Mouse (Mus musculus): ENCODE results near the gene Mrps18c. TPM values are rescaled to one million over a fixed set of nuclear protein-coding genes. Genes with fewer than 3 reads are reported as not detected.

Gene Mrps18c
- polyA plus RNA-seq, 1 experiment from 2014 or later: 105 TPM

- Histone ChIP-seq H3K9me3 (replicated peaks; ENCODE audit: control insufficient read depth, low read length) (no peaks in the 10 kb centered on the region), H3K27ac (ENCODE audit: low read length) (no peak overlapping the region), H3K4me2 (ENCODE audit: low read depth, low read length) (no peak overlapping the region), H3K36me3 (ENCODE audit: control insufficient read depth, insufficient read depth) (peaks cover 20% of the 10 kb centered on the region), H3K27me3 (ENCODE audit: control insufficient read depth, insufficient read depth, low read depth, low read length) (no peaks in the 10 kb centered on the region), H3K4me3 (ENCODE audit: low read depth, low read length) (no peak overlapping the region), H3K9ac (ENCODE audit: low read depth, low read length) (no peak overlapping the region), H3K4me1 (ENCODE audit: control insufficient read depth, low read depth, low read length) (no peaks in the 10 kb centered on the region)
- no peak for ATAC-seq (ENCODE audit: low read depth)
- 72% methylated on average over 13 of the region's 13 CpGs for WGBS (ENCODE audit: insufficient replicate concordance)
These were observed 22.5 kb upstream of the Mrps18c start for GRCm38 (mm10) chr5:100775778-100776404.

GRCm38 (mm10) chr5:100776900-100777299 lies 21.5 kb upstream of the Mrps18c start:
- no peak overlapping the region for H3K4me2 ChIP-seq (ENCODE audit: low read depth, low read length)
- H3K4me3 ChIP-seq (ENCODE audit: low read depth, low read length): no peak overlapping the region
- no peaks in the 10 kb centered on the region for H3K27me3 ChIP-seq (ENCODE audit: control insufficient read depth, insufficient read depth, low read depth, low read length)
- H3K9ac ChIP-seq (ENCODE audit: low read depth, low read length): no peak overlapping the region
- peaks cover 23% of the 10 kb centered on the region for H3K36me3 ChIP-seq (ENCODE audit: control insufficient read depth, insufficient read depth)
- no peak for ATAC-seq (ENCODE audit: low read depth)
- WGBS (ENCODE audit: insufficient replicate concordance): 80% methylated on average over 5 of the region's 5 CpGs
- no peaks in the 10 kb centered on the region for H3K4me1 ChIP-seq (ENCODE audit: control insufficient read depth, low read depth, low read length)
- no peaks in the 10 kb centered on the region for H3K9me3 ChIP-seq (replicated peaks; ENCODE audit: control insufficient read depth, low read length)
- H3K27ac ChIP-seq (ENCODE audit: low read length): no peak overlapping the region

GRCm38 (mm10) chr5:100779002-100779401 lies 19.4 kb upstream of the Mrps18c start:
- no peaks in the 10 kb centered on the region for H3K4me1 ChIP-seq (ENCODE audit: control insufficient read depth, low read depth, low read length)
- no peak for ATAC-seq (ENCODE audit: low read depth)

GRCm38 (mm10) chr5:100787527-100787926 lies 10.9 kb upstream of the Mrps18c start:
- Histone ChIP-seq H3K27me3 (ENCODE audit: control insufficient read depth, insufficient read depth, low read depth, low read length) (no peaks in the 10 kb centered on the region), H3K9me3 (replicated peaks; ENCODE audit: control insufficient read depth, low read length) (no peaks in the 10 kb centered on the region), H3K4me3 (ENCODE audit: low read depth, low read length) (no peak overlapping the region), H3K9ac (ENCODE audit: low read depth, low read length) (no peak overlapping the region), H3K27ac (ENCODE audit: low read length) (no peak overlapping the region), H3K36me3 (ENCODE audit: control insufficient read depth, insufficient read depth) (peaks cover 33% of the 10 kb centered on the region), H3K4me2 (ENCODE audit: low read depth, low read length) (no peak overlapping the region), H3K4me1 (ENCODE audit: control insufficient read depth, low read depth, low read length) (no peaks in the 10 kb centered on the region)
- no peak for ATAC-seq (ENCODE audit: low read depth)
- 86% methylated on average over 9 of the region's 9 CpGs for WGBS (ENCODE audit: insufficient replicate concordance)

More at GRCm38 (mm10) chr5:100779002-100779401, 19.4 kb upstream of the Mrps18c start:
- no peak overlapping the region for H3K4me2 ChIP-seq (ENCODE audit: low read depth, low read length)
- no peak overlapping the region for H3K4me3 ChIP-seq (ENCODE audit: low read depth, low read length)
- H3K9ac ChIP-seq (ENCODE audit: low read depth, low read length): no peak overlapping the region
- peaks cover 23% of the 10 kb centered on the region for H3K36me3 ChIP-seq (ENCODE audit: control insufficient read depth, insufficient read depth)
- H3K9me3 ChIP-seq (replicated peaks; ENCODE audit: control insufficient read depth, low read length): no peaks in the 10 kb centered on the region
- H3K27me3 ChIP-seq (ENCODE audit: control insufficient read depth, insufficient read depth, low read depth, low read length): no peaks in the 10 kb centered on the region
- 91% methylated on average over 13 of the region's 13 CpGs for WGBS (ENCODE audit: insufficient replicate concordance)
- no peak overlapping the region for H3K27ac ChIP-seq (ENCODE audit: low read length)

- no peak overlapping the region for H3K9ac ChIP-seq (ENCODE audit: low read depth, low read length)
- peaks cover 32% of the 10 kb centered on the region for H3K36me3 ChIP-seq (ENCODE audit: control insufficient read depth, insufficient read depth)
- no peaks in the 10 kb centered on the region for H3K9me3 ChIP-seq (replicated peaks; ENCODE audit: control insufficient read depth, low read length)
- 88% methylated on average over 7 of the region's 7 CpGs for WGBS (ENCODE audit: insufficient replicate concordance)
- ATAC-seq (ENCODE audit: low read depth): no peak
- H3K27me3 ChIP-seq (ENCODE audit: control insufficient read depth, insufficient read depth, low read depth, low read length): no peaks in the 10 kb centered on the region
- H3K27ac ChIP-seq (ENCODE audit: low read length): no peak overlapping the region
- H3K4me2 ChIP-seq (ENCODE audit: low read depth, low read length): no peak overlapping the region
- peaks cover 2% of the 10 kb centered on the region for H3K4me1 ChIP-seq (ENCODE audit: control insufficient read depth, low read depth, low read length)
- no peak overlapping the region for H3K4me3 ChIP-seq (ENCODE audit: low read depth, low read length)
These were observed 6.2 kb upstream of the Mrps18c start for GRCm38 (mm10) chr5:100792261-100792660.

GRCm38 (mm10) chr5:100794084-100794483 lies 4.3 kb upstream of the Mrps18c start:
- Histone ChIP-seq H3K27me3 (ENCODE audit: control insufficient read depth, insufficient read depth, low read depth, low read length) (no peaks in the 10 kb centered on the region), H3K9ac (ENCODE audit: low read depth, low read length) (no peak overlapping the region), H3K36me3 (ENCODE audit: control insufficient read depth, insufficient read depth) (peaks cover 32% of the 10 kb centered on the region), H3K4me2 (ENCODE audit: low read depth, low read length) (no peak overlapping the region), H3K4me3 (ENCODE audit: low read depth, low read length) (no peak overlapping the region), H3K4me1 (ENCODE audit: control insufficient read depth, low read depth, low read length) (peaks cover 7% of the 10 kb centered on the region), H3K9me3 (replicated peaks; ENCODE audit: control insufficient read depth, low read length) (no peaks in the 10 kb centered on the region), H3K27ac (ENCODE audit: low read length) (no peak overlapping the region)
- ATAC-seq (ENCODE audit: low read depth): no peak
- 69% methylated on average over 5 of the region's 5 CpGs for WGBS (ENCODE audit: insufficient replicate concordance)

GRCm38 (mm10) chr5:100818341-100818740 lies 19.9 kb downstream of the Mrps18c start:
- Histone ChIP-seq H3K9me3 (replicated peaks; ENCODE audit: control insufficient read depth, low read length) (no peaks in the 10 kb centered on the region), H3K36me3 (ENCODE audit: control insufficient read depth, insufficient read depth) (peaks cover 9% of the 10 kb centered on the region), H3K9ac (ENCODE audit: low read depth, low read length) (no peak overlapping the region), H3K27me3 (ENCODE audit: control insufficient read depth, insufficient read depth, low read depth, low read length) (no peaks in the 10 kb centered on the region), H3K4me2 (ENCODE audit: low read depth, low read length) (no peak overlapping the region), H3K4me1 (ENCODE audit: control insufficient read depth, low read depth, low read length) (peaks cover 5% of the 10 kb centered on the region), H3K27ac (ENCODE audit: low read length) (no peak overlapping the region), H3K4me3 (ENCODE audit: low read depth, low read length) (no peak overlapping the region)
- WGBS (ENCODE audit: insufficient replicate concordance): 75% methylated on average over 4 of the region's 4 CpGs
- no peak for ATAC-seq (ENCODE audit: low read depth)

GRCm38 (mm10) chr5:100819568-100820480 lies 21.4 kb downstream of the Mrps18c start:
- Histone ChIP-seq H3K4me1 (ENCODE audit: control insufficient read depth, low read depth, low read length) (peaks cover 5% of the 10 kb centered on the region), H3K36me3 (ENCODE audit: control insufficient read depth, insufficient read depth) (peaks cover 4% of the 10 kb centered on the region), H3K27ac (ENCODE audit: low read length) (peak overlapping the region; percentile 83), H3K9me3 (replicated peaks; ENCODE audit: control insufficient read depth, low read length) (no peaks in the 10 kb centered on the region), H3K4me2 (ENCODE audit: low read depth, low read length) (peak overlapping the region; percentile 95), H3K9ac (ENCODE audit: low read depth, low read length) (peak overlapping the region; percentile 96), H3K27me3 (ENCODE audit: control insufficient read depth, insufficient read depth, low read depth, low read length) (no peaks in the 10 kb centered on the region), H3K4me3 (ENCODE audit: low read depth, low read length) (peak overlapping the region; percentile 91)
- WGBS (ENCODE audit: insufficient replicate concordance): 27% methylated on average over 16 of the region's 16 CpGs
- ATAC-seq (ENCODE audit: low read depth): no peak; the same call in 1 of the 2 replicates
